Mouse (Mus musculus): Measurements from ENCODE around the gene Olfr1427. TPM values are rescaled to one million over a fixed set of nuclear protein-coding genes. Genes with fewer than 3 reads are reported as not detected.
"Not testable (repeated sequence)": the region's sequence is repeated elsewhere in the genome, so short reads cannot be mapped to it uniquely, and the experiment has no call there.

The Olfr1427 gene
- total RNA-seq (2021): not detected
- long read RNA-seq, experiment 1: 0 reads
- long read RNA-seq, experiment 2: 0 reads

GRCm38 (mm10) chr19:12103234-12103633 lies at the start of gene Olfr1427:
Gene Olfr1427, minus strand, starts transcription at chr19:12103334.
- no peak for DNase-seq

GRCm38 (mm10) chr19:12145452-12145851 lies 42.3 kb upstream of the Olfr1427 start:
- no peak for DNase-seq

GRCm38 (mm10) chr19:12143356-12143755 lies 40.2 kb upstream of the Olfr1427 start:
- DNase-seq: no peak

- peak; percentile 27 for DNase-seq
These were observed 31.2 kb upstream of the Olfr1427 start for GRCm38 (mm10) chr19:12134289-12134688.

- DNase-seq: no peak
These were observed 20.0 kb upstream of the Olfr1427 start, which contains the start of gene Olfr76 for GRCm38 (mm10) chr19:12123103-12123502. Gene Olfr76, minus strand, starts transcription at chr19:12123203.

GRCm38 (mm10) chr19:12116464-12116863 lies 13.3 kb upstream of the Olfr1427 start:
- no peak for DNase-seq

- DNase-seq: no peak
These were observed 12.7 kb upstream of the Olfr1427 start, which contains the start of gene Olfr1428 for GRCm38 (mm10) chr19:12115797-12116196. Gene Olfr1428, minus strand, starts transcription at chr19:12115897.

GRCm38 (mm10) chr19:12113807-12114206 lies 10.7 kb upstream of the Olfr1427 start:
- no peak for DNase-seq

- DNase-seq: no peak
These were observed 1.4 kb upstream of the Olfr1427 start for GRCm38 (mm10) chr19:12104541-12104940.

GRCm38 (mm10) chr19:12091913-12092312 lies 11.2 kb downstream of the Olfr1427 start, which contains the start of gene Olfr1426:
Gene Olfr1426, minus strand, starts transcription at chr19:12092013.
- DNase-seq: no peak

GRCm38 (mm10) chr19:12077631-12078030 lies 25.5 kb downstream of the Olfr1427 start, which contains the start of gene Olfr1425:
Gene Olfr1425, minus strand, starts transcription at chr19:12077731.
- DNase-seq: not testable (repeated sequence)

GRCm38 (mm10) chr19:12069546-12069945 lies 33.6 kb downstream of the Olfr1427 start:
- DNase-seq: not testable (repeated sequence)

- DNase-seq: not testable (repeated sequence)
These were observed 35.3 kb downstream of the Olfr1427 start for GRCm38 (mm10) chr19:12067806-12068205.

- not testable (repeated sequence) for DNase-seq
These were observed 40.6 kb downstream of the Olfr1427 start, which contains the start of gene Olfr1424 for GRCm38 (mm10) chr19:12062582-12062981. Gene Olfr1424, minus strand, starts transcription at chr19:12062682.

Other genes with a start within 250 kb of the Olfr1427 start
- not detected for gene Olfr1418, start 242.3 kb downstream of the Olfr1427 start, total RNA-seq (2021)
- not detected for gene Olfr1419, start 228.2 kb downstream of the Olfr1427 start, total RNA-seq (2021)
- gene Olfr1420, start 216.8 kb downstream of the Olfr1427 start, total RNA-seq (2021): not detected
- gene Patl1, start 190.9 kb downstream of the Olfr1427 start, total RNA-seq (2021): 10 to 100 TPM; 30.5 to 34.7 TPM
- 10 to 100 TPM; 60.8 to 65.6 TPM for gene Osbp, start 137.4 kb downstream of the Olfr1427 start, total RNA-seq (2021)
- gene Olfr1423, start 62.0 kb downstream of the Olfr1427 start, total RNA-seq (2021): not detected
- gene Olfr1424, start 40.7 kb downstream of the Olfr1427 start, total RNA-seq (2021): not detected
- not detected for gene Olfr1425, start 25.6 kb downstream of the Olfr1427 start, total RNA-seq (2021)
- gene Olfr1426, start 11.3 kb downstream of the Olfr1427 start, total RNA-seq (2021): not detected
- gene Olfr1428, start 12.6 kb upstream of the Olfr1427 start, total RNA-seq (2021): not detected
- not detected for gene Olfr76, start 19.9 kb upstream of the Olfr1427 start, total RNA-seq (2021)
- not detected for gene Olfr1555-ps1, start 66.8 kb upstream of the Olfr1427 start, total RNA-seq (2021)
- not detected for gene Olfr1431, start 97.3 kb upstream of the Olfr1427 start, total RNA-seq (2021)
- gene Olfr1432, start 129.3 kb upstream of the Olfr1427 start, total RNA-seq (2021): not detected
- not detected for gene Olfr262, start 138.3 kb upstream of the Olfr1427 start, total RNA-seq (2021)
- gene Olfr235, start 157.7 kb upstream of the Olfr1427 start, total RNA-seq (2021): not detected
- gene Olfr1434, start 176.5 kb upstream of the Olfr1427 start, total RNA-seq (2021): not detected
- gene Olfr1436, start 195.8 kb upstream of the Olfr1427 start, total RNA-seq (2021): not detected
- gene Olfr1437, start 221.8 kb upstream of the Olfr1427 start, total RNA-seq (2021): not detected
- not detected for gene Olfr1438-ps1, start 232.6 kb upstream of the Olfr1427 start, total RNA-seq (2021)

Data from adrenal gland, postnatal 10 days (tissue).